Mouse (Mus musculus) neural tube, embryonic 11.5 days (tissue): Measurements from ENCODE around the gene 4930595D18Rik. TPM values are rescaled to one million over a fixed set of nuclear protein-coding genes. Genes with fewer than 3 reads are reported as not detected.

Experiments
- ATAC-seq: fragments of 200-750 bp; cut with Nextera tagmentation; 2 replicates; pipeline ENCODE4 v1.8.0; 2017; ENCODE audit warnings: moderate number of reproducible peaks, mild to moderate bottlenecking, moderate TSS enrichment, moderate library complexity; ENCODE audit not compliant: insufficient read depth, low FRiP score, low TSS enrichment
- DNase-seq: peaks from one replicate; pipeline ENCODE4 v3.0.0-alpha.2; 2015; ENCODE audit warnings: low spot score
- H3K27ac ChIP-seq: fragments of 300-500 bp; sonication (generic); 2 replicates; pipeline ENCODE4 v1.5.1; 2014; ENCODE audit warnings: low read depth, mild to moderate bottlenecking, low read length
- H3K27me3 ChIP-seq: fragments of 300-500 bp; sonication (generic); 2 replicates; pipeline ENCODE4 v1.6.1; 2014; ENCODE audit warnings: mild to moderate bottlenecking, low read length, mixed read lengths; ENCODE audit not compliant: control insufficient read depth, insufficient read depth
- H3K36me3 ChIP-seq: fragments of 300-500 bp; sonication (generic); 2 replicates; pipeline ENCODE4 v1.6.1; 2014; ENCODE audit warnings: mild to moderate bottlenecking, low read length, moderate library complexity, mixed read lengths; ENCODE audit not compliant: control insufficient read depth, insufficient read depth
- H3K4me1 ChIP-seq: fragments of 300-500 bp; sonication (generic); 2 replicates; pipeline ENCODE4 v1.6.1; 2014; ENCODE audit warnings: low read length, mixed read lengths; ENCODE audit not compliant: control insufficient read depth, insufficient read depth
- H3K4me2 ChIP-seq: fragments of 300-500 bp; sonication (generic); 2 replicates; pipeline ENCODE4 v1.6.1; 2014; ENCODE audit warnings: low read depth, mild to moderate bottlenecking, moderate library complexity
- H3K4me3 ChIP-seq: fragments of 300-500 bp; sonication (generic); 2 replicates; pipeline ENCODE4 v1.5.1; 2014; ENCODE audit warnings: low read depth, low read length
- H3K9ac ChIP-seq: fragments of 300-500 bp; sonication (generic); 2 replicates; pipeline ENCODE4 v1.6.1; 2014; ENCODE audit warnings: mild to moderate bottlenecking, low read length
- H3K9me3 ChIP-seq: fragments of 300-500 bp; sonication (generic); 2 replicates; pipeline ENCODE4 v1.6.1; 2016; ENCODE audit warnings: low read length; ENCODE audit not compliant: control insufficient read depth
- WGBS: fragments of 180-500 bp; shearing (Covaris S2); extraction: QIAGEN DNeasy Blood & Tissue Kit; methylation state at CpG from one replicate; pipeline ENCODE4 v1.1.7; 2014; 5-methylcytosine and 5-hydroxymethylcytosine counted together
- polyA plus RNA-seq: library from polyadenylated mRNA; unstranded; fragments of >200 nt; fragmentation: Nextera tagmentation; extraction: Ambion mirVana; gene quantifications from 2 replicates; pipeline ENCODE4 v1.2.1, GENCODE M21; 2014

4930595D18Rik gene
- polyA plus RNA-seq, 1 experiment from 2014 or later, result not detected

DNA sequence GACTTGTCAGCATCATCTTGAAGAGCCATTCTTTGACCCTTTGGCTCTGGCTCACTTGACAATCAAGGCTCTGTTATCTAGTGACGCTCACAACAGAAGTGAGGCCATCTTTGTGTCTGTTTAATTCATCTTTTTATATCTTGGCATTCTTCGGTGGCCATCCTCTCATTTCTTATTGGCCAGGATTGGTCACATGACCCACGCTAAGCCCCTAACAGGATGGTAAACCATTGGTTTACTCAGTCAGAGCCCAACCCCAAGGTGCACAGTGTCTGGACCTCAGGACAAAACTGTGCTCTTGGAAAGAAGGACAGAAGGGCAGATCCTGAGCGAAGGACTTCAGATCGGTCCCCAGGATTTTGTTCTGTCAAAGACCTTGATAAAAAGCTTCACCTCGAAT is 31.7 kb downstream of the 4930595D18Rik start:
- no peaks in the 10 kb centered on the region for H3K36me3 ChIP-seq
- no peak for ATAC-seq
- H3K9ac ChIP-seq, result no peak overlapping the region
- H3K4me3 ChIP-seq, result no peak overlapping the region
- no peaks in the 10 kb centered on the region for H3K4me1 ChIP-seq
- no peak overlapping the region for H3K4me2 ChIP-seq
- no peak for DNase-seq
- no peaks in the 10 kb centered on the region for H3K27me3 ChIP-seq
- WGBS, result 86% methylated on average over 6 of the region's 6 CpGs
- H3K27ac ChIP-seq, result no peak overlapping the region
- H3K9me3 ChIP-seq, result no peaks in the 10 kb centered on the region

GRCm38 (mm10) chr12:111151422-111152156 is 32.7 kb downstream of the 4930595D18Rik start:
- H3K4me2 ChIP-seq, result no peak overlapping the region
- DNase-seq (no peak), ATAC-seq (no peak)
- H3K9me3 ChIP-seq, result no peaks in the 10 kb centered on the region
- H3K4me1 ChIP-seq, result no peaks in the 10 kb centered on the region
- H3K27ac ChIP-seq, result no peak overlapping the region
- H3K36me3 ChIP-seq, result no peaks in the 10 kb centered on the region
- no peak overlapping the region for H3K9ac ChIP-seq
- no peak overlapping the region for H3K4me3 ChIP-seq
- no peaks in the 10 kb centered on the region for H3K27me3 ChIP-seq
- 86% methylated on average over 5 of the region's 5 CpGs for WGBS

DNA sequence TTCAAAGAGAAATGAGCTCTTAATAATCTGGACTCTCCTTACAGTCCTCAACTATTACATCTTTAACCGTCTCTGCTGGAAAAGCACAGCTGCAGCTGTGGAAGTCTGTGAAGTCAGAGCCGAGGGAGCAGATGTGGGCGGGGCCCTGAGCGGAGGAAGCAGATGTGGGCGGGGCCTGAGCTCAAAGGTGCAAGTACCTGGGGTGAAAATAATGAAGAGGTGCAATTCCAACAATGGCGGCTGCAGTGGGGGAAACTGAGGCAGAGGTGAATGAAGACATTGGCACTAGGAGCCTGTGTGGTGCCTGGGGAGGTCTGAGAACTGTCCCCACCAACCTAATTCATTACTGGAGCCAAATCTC is 34.1 kb downstream of the 4930595D18Rik start:
- peaks cover 2% of the 10 kb centered on the region; the same call in 1 of the 2 replicates for H3K4me1 ChIP-seq
- no peaks in the 10 kb centered on the region for H3K36me3 ChIP-seq
- no peaks in the 10 kb centered on the region for H3K9me3 ChIP-seq
- no peak overlapping the region for H3K4me3 ChIP-seq
- DNase-seq (no peak), ATAC-seq (no peak)
- WGBS, result 13% methylated on average over 6 of the region's 6 CpGs
- no peak overlapping the region for H3K9ac ChIP-seq
- H3K4me2 ChIP-seq, result no peak overlapping the region
- no peak overlapping the region for H3K27ac ChIP-seq
- no peaks in the 10 kb centered on the region for H3K27me3 ChIP-seq

GRCm38 (mm10) chr12:111149495-111150235 is 34.6 kb downstream of the 4930595D18Rik start:
- H3K36me3 ChIP-seq, result no peaks in the 10 kb centered on the region
- DNase-seq, result no peak
- H3K9me3 ChIP-seq, result no peaks in the 10 kb centered on the region
- peaks cover 6% of the 10 kb centered on the region; the same call in 1 of the 2 replicates for H3K4me1 ChIP-seq
- no peak overlapping the region for H3K4me2 ChIP-seq
- no peak overlapping the region for H3K9ac ChIP-seq
- no peak overlapping the region for H3K4me3 ChIP-seq
- H3K27me3 ChIP-seq, result no peaks in the 10 kb centered on the region
- H3K27ac ChIP-seq, result no peak overlapping the region
- WGBS, result 64% methylated on average over 17 of the region's 17 CpGs
- ATAC-seq, result no peak

GRCm38 (mm10) chr12:111145269-111145668 is 39.0 kb downstream of the 4930595D18Rik start:
- Histone ChIP-seq H3K4me1 (peaks cover 15% of the 10 kb centered on the region), H3K36me3 (no peaks in the 10 kb centered on the region), H3K9me3 (no peaks in the 10 kb centered on the region), H3K4me2 (no peak overlapping the region), H3K27ac (no peak overlapping the region), H3K27me3 (no peaks in the 10 kb centered on the region), H3K9ac (no peak overlapping the region), H3K4me3 (no peak overlapping the region)
- no peak for ATAC-seq
- 51% methylated on average over 9 of the region's 9 CpGs for WGBS
- DNase-seq, result peak; percentile 21

GRCm38 (mm10) chr12:111144598-111144997 is 39.7 kb downstream of the 4930595D18Rik start:
- H3K36me3 ChIP-seq, result no peaks in the 10 kb centered on the region

DNA sequence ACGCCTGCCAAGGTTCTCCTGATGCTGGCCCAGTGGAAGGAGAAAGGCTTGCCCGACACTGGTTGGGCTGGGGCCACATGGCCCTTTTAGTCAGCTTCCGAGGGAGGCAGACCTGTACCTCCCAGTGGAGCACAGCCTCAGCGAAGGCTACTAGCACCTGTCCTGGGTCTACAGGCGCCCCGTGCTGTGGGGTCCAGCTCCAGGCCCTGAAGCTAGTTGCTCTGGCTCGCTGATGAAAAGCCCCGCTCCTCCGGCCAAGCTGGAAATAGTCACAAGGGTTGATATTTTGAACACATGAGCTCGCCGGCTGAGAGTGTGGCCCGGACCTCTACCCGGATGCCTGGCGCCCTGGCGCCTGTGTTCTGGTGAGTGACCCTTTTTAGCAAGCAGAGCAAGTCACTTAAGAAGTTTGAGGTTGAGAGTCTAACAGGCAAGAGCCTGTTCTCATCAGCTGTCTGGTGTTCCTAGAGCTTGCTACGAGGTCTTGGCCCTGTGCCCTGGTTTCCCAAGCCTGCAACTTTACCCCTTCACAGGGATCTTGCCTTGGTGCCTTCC is 40.7 kb downstream of the 4930595D18Rik start:
- H3K9ac ChIP-seq, result peak overlapping the region; percentile 22; the same call in 1 of the 2 replicates

More at GRCm38 (mm10) chr12:111144598-111144997, 39.7 kb downstream of the 4930595D18Rik start:
- no peak overlapping the region for H3K9ac ChIP-seq
- H3K4me1 ChIP-seq, result peaks cover 15% of the 10 kb centered on the region
- no peak for DNase-seq
- no peaks in the 10 kb centered on the region for H3K27me3 ChIP-seq
- no peak overlapping the region for H3K27ac ChIP-seq
- ATAC-seq, result no peak
- no peaks in the 10 kb centered on the region for H3K9me3 ChIP-seq
- no peak overlapping the region for H3K4me3 ChIP-seq
- WGBS, result 98% methylated on average over 2 of the region's 2 CpGs
- H3K4me2 ChIP-seq, result no peak overlapping the region

GRCm38 (mm10) chr12:111143005-111143508 is 41.2 kb downstream of the 4930595D18Rik start:
- peak overlapping the region; percentile 20; the same call in 1 of the 2 replicates for H3K4me2 ChIP-seq

More for the DNA sequence above, 40.7 kb downstream of the 4930595D18Rik start:
- Histone ChIP-seq H3K36me3 (no peaks in the 10 kb centered on the region), H3K4me1 (peaks cover 15% of the 10 kb centered on the region), H3K27me3 (no peaks in the 10 kb centered on the region), H3K9me3 (no peaks in the 10 kb centered on the region), H3K27ac (peak overlapping the region; percentile 68), H3K4me2 (0 out of 2 replicates have a peak overlapping the region, but pooled peaks have one; percentile 12), H3K4me3 (no peak overlapping the region)
- 81% methylated on average over 16 of the region's 16 CpGs for WGBS
- DNase-seq (no peak), ATAC-seq (peak; percentile 52; the same call in 1 of the 2 replicates)

More at GRCm38 (mm10) chr12:111143005-111143508, 41.2 kb downstream of the 4930595D18Rik start:
- H3K36me3 ChIP-seq, result no peaks in the 10 kb centered on the region
- H3K4me3 ChIP-seq, result no peak overlapping the region
- peaks cover 15% of the 10 kb centered on the region for H3K4me1 ChIP-seq
- H3K27ac ChIP-seq, result peak overlapping the region; percentile 68
- H3K9ac ChIP-seq, result peak overlapping the region; percentile 22; the same call in 1 of the 2 replicates
- no peaks in the 10 kb centered on the region for H3K9me3 ChIP-seq
- ATAC-seq (peak; percentile 76), DNase-seq (peak; percentile 76)
- H3K27me3 ChIP-seq, result no peaks in the 10 kb centered on the region
- 13% methylated on average over 12 of the region's 12 CpGs for WGBS
